Mouse (Mus musculus) splenic B cell, adult 2 months (primary cell): Measurements from ENCODE around the gene Lingo1.

Experiments
- DNase-seq: peaks from one replicate; pipeline ENCODE4 v3.0.0-alpha.2; 2011; ENCODE audit warnings: low read depth, low spot score
- H3K27me3 ChIP-seq: 2 replicates; pipeline ENCODE4 v1.6.1; 2012; ENCODE audit warnings: mild to moderate bottlenecking, low read length, moderate library complexity, mixed read lengths; ENCODE audit not compliant: control insufficient read depth, poor library complexity, insufficient read depth, severe bottlenecking
- H3K36me3 ChIP-seq: 2 replicates; pipeline ENCODE4 v1.6.1; 2012; ENCODE audit warnings: mild to moderate bottlenecking, low read length, moderate library complexity, mixed read lengths; ENCODE audit not compliant: control insufficient read depth, poor library complexity, insufficient read depth, severe bottlenecking

The Lingo1 gene

DNA sequence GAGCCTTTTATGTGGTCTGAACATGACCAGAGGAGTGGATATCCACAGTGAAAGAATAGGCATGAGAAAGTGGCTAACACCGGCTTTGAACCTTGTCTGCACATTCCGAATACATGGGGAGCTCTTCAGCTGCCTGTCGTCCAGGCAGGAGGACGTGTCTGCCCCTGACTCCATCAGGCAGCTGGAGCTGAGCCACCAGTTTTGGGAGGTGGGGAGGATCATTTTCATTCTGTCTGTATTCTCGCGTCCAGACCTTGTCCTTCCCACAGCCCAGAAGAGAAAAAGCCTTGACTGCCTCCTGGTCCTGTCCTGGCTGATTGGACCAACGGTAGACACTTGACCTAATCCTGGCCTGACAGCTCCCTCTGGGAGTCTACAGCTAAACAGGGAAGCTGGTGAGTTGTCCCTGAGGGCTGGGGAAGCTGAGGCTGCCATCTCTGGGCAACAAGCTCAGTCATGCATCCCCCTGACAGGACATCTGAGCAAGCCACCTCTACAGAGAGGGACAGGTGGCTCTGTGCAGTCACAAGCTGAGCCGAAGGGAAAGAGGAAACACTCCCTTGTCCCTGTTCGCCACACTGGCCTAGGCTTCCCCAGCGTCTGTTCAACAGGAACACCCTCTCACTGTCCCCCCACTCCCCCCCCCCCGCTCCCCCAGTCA lies 187.4 kb downstream of the Lingo1 start:
- Histone ChIP-seq H3K27me3 (no peaks in the 10 kb centered on the region), H3K36me3 (no peaks in the 10 kb centered on the region)
- DNase-seq: no peak

DNA sequence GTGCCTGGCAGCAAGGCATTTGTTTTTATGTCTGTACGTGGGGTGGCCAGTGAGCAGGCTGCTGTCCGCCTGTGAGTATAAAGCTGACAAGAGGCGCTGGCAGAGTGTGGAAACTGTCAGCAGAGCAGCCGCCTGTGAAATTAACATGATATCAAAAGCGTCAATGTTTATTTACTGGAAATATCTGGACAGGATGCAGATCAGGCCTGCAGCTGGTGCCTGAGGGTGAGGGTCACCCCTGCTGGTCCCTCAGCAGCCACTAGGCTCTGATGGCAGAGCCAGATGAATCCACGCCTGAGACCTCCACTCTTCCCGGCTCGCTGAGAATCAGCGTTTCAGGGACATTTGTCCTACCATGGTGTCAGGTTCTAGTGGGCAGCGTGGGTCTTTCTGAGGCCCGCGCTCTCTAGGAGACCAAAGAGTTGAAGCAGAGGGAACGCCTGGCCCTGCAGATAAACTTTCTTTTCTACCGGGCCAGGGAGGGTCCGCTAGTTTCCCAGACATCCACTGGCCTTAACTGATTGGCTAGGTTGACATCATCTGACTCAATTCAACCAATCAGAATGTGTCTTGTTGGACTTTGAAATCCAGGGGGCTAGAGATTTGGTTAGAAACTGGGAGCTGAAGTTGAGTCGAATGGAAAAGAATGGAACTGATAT lies 190.1 kb downstream of the Lingo1 start:
- Histone ChIP-seq H3K36me3 (no peaks in the 10 kb centered on the region), H3K27me3 (no peaks in the 10 kb centered on the region)
- DNase-seq: no peak

DNA sequence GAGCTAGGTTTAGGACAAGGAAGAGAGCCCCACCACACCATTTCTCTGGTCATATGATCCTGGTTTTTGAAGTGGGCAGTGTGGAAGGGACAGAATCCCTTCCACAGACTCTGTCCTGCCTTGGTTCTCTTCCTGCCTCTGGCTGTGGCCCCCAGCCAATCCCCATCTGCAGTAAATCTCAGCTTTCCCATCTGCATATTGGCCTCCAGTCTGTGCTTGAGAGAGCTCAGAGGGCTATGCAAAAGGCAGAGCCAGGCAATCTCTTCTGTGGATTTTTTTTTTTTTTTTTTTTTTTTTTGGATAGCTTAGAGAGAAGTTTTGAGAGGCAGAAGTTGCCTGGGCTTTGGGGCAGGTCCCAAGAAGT lies 190.8 kb downstream of the Lingo1 start:
- Histone ChIP-seq H3K27me3 (no peaks in the 10 kb centered on the region), H3K36me3 (no peaks in the 10 kb centered on the region)
- DNase-seq: no peak

DNA sequence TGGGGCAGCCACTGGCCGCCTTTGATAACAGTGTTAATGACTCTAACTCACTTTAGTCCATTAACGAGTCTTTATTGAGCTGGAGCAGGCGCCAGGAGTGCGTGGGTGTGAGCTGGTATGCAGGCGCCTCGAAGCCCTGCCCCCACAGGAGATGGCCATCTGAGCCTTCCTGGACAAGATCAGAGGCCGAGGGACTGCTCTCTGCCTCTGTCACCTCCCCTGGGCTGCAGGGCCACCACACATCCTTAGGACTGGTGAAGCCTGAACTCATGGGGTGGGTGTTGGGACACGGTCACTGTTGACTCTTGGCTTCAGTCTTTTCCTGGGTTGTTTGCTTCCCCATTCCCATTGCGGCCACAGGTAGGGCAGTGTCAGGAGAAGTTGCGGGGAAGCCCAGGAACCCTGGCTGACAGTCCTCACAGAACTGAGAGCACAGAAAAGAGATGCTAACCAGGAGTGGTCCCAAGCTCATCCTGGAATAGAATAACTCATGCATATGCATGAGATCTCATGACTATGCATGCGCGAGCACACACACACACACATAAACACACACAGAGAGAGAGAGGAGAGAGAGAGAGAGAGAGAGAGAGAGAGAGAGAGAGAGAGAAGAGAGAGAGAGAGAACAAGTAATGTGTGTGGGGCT lies 191.3 kb downstream of the Lingo1 start:
- H3K36me3 ChIP-seq: no peaks in the 10 kb centered on the region
- DNase-seq: no peak
- H3K27me3 ChIP-seq: no peaks in the 10 kb centered on the region

DNA sequence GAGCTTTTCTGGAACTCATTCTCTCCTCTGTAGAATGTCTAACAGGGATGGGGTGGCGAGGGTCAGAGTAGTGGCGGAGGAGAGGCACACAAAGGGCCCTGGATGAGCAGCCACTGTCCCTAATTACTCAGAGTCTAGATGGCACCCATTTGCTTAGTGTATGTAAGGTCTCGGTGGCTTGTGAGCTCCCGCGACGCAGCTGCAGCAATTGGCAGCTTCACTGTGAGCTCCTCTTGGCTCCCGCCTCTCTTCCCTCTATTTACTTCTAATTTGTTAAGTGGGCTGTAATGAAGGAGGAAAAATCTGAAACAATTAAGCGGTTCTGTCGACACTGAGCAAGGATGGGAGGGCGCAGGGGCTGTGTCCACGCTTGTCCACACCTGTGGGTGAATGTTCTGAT lies 195.6 kb downstream of the Lingo1 start:
- DNase-seq: no peak
- H3K27me3 ChIP-seq: no peaks in the 10 kb centered on the region

DNA sequence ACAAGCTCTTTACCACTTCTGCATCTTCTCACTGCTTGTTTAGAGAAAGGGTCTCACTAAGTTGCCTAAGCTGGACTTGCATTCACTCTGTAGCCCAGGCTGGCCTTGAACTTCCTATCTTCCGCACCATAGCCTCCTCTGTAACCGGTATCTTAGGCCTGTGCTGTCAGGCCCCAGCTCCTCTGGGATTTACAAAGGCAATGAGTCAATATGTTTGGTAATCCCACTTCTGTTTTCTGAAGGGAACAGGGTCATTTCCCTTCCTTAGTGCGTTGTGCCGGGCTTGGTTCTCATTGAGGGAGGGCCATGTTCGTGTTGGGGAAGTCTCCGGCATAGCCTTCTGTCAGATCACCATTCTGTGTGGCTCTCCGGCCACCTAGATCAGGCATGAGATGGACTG lies 203.6 kb downstream of the Lingo1 start:
- Histone ChIP-seq H3K27me3 (no peaks in the 10 kb centered on the region), H3K36me3 (no peaks in the 10 kb centered on the region)
- DNase-seq: no peak

More for the DNA sequence above, 195.6 kb downstream of the Lingo1 start:
- no peaks in the 10 kb centered on the region for H3K36me3 ChIP-seq

DNA sequence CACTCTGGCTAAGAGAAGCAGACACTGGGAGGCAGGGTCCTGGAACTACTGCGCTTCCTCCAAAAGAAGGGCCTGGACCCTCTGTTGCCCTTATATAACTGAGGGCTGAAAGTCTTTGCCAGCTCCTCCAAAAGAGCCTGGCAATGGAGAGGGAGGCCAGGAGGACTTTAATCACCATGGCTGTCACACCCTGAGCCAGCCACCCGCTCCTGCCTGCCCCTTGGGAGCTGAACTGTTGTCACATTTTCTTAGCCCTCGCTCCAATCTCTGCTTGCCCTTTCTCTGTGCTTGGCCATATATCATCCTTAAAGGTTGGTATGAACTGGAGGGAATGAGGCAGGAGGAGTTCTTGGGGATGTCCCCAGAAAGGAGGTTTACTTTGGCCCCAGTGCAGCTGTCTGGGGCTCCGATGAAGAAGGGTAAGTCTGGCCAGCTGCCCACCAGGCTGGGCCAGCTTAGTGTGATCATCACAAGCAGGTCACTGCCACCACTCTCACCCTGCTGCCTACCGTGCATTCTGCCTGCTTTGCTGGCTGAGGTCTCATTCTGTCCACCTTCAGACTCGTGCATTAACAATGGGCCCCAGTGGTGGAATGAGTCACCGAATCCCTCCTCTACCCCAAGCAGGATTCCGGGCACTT lies 204.9 kb downstream of the Lingo1 start:
- Histone ChIP-seq H3K27me3 (no peaks in the 10 kb centered on the region), H3K36me3 (no peaks in the 10 kb centered on the region)
- no peak for DNase-seq

DNA sequence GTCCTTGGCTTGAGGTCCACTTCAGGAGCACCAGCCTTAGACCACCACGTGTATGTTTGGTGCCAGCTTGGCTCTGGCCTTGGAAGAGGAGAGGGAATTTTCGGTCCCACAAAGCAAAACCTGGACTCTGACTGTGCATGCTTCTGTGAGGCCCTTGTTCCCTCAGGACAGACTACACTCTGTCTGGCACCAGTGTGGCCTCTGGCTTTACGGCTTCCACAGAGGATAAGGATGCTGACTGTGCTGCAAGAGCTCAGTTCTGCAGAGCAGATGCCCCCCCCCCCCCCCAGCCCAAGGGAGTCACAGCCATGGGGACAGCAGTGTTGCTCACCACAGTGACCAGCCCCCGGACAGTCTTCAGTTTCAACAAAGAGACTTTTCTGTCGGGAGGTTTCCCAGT lies 206.5 kb downstream of the Lingo1 start:
- DNase-seq: no peak
- Histone ChIP-seq H3K27me3 (no peaks in the 10 kb centered on the region), H3K36me3 (no peaks in the 10 kb centered on the region)

DNA sequence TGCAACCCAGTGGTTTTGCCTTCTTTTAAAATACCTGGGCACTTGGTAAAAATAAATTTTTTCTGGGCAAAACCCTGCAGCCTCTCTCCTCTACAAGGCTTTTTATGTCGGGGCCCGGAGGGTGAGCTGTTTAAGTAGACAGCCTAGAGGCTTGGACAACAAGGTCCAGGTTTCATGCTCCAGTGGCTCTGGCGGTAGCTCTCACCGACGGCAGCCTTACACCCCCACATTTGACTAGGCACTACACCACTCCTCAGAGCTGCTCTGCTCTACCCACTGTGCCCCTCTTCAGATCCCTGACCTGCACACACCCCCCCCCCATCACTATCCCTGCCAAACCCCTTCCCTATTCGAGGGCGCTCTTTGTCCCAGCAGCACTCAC lies 212.2 kb downstream of the Lingo1 start:
- Histone ChIP-seq H3K27me3 (no peaks in the 10 kb centered on the region), H3K36me3 (no peaks in the 10 kb centered on the region)
- no peak for DNase-seq

DNA sequence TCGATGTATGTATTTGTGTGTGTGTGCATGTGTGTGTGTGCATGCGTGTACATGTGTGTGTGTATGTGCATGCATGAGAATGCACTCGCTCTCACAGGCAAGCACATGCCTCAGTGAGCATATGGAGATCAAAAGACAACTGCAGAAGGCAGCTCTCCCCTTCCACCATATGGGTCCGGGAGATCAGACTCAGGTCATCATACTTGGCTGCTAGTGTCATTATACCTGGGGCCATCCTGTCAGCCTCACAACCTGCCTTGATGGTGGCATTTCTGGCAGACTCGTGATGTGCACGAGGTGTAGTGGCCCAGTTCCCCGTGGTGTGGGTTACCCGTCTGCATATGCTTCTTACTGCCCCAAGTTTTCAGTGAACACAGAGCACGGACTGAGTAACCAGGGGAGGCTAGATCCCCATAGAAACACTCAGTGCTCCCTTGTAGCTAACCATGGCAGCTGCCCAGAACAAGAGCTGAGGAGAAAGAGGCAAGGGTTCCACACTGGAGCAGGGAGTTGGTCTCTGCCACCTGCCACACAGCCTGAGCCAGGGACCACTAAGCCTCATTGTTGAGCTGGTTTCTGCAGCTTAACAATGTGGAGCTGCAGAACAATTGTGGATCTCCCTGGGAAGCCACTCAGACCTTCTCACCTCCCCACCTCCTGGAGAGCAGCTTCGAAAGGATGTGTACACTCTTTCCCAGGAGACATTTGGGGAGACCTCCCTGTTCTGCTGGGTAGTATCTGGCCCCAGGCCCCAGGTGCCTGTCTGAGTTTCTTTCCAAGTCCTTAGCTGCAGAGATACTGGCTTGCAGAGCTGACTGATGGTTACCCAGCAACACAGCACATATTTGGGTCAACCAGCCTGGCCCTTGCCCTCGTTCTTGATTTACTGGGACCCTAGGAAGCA lies 212.9 kb downstream of the Lingo1 start:
- Histone ChIP-seq H3K27me3 (no peaks in the 10 kb centered on the region), H3K36me3 (no peaks in the 10 kb centered on the region)
- DNase-seq: no peak

DNA sequence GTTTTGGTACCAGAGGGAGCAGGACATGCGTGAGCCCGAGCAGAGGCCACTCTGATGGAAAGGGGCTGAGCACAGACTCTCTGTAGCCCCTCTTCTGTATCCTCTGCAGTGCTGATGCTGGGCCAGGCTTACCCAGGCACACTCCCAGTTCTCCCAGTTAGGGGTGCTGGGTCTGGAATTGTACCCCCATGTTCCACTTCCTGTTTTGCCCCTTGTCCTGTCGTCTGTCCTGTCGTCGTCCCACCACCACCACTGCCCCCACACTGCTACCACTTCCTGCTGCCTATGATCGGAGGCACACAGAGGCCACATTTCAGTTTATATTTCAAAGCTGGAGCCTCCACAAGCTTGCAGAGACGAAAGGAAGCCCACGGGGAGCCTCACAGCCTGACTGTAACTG lies 213.6 kb downstream of the Lingo1 start:
- no peak for DNase-seq
- Histone ChIP-seq H3K27me3 (no peaks in the 10 kb centered on the region), H3K36me3 (no peaks in the 10 kb centered on the region)

DNA sequence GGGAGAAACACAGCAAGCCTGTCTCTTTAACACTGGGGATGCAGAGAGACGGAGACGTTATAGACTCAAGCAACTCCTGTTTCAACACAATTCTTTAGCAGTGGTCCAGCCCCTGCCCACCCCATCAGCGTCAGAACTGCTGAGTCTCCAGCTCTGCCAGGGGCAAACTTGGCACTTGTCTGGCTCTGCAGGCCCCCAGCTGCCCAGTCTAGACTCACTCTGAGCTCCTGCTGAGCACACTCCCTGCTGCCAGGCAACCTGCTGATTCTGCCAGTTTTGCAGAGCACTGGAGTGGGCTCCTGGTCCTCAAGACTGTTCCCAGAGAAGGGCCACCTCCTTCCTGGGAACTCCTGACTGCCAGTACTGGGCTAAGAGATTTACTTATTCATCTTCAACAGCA lies 214.6 kb downstream of the Lingo1 start:
- no peak for DNase-seq
- Histone ChIP-seq H3K27me3 (no peaks in the 10 kb centered on the region), H3K36me3 (no peaks in the 10 kb centered on the region)

DNA sequence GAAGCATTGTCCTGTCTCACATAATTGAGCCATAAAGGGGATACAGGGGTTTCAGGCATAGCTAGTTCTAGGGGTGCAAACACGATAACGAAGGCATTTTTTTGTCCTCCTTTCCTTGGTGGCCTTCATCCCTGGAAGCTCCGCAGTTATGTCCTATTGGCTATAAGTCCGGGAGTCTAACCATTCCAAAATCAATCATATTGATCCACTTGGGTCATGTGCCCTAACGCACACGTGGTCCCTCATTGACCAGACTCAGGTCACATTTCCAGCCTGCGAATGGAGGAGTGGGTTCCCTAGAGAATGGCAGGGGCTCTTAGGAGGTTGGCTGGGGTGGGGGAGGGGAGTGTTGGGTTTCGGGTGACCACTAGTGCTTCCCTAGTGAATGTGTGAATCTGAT lies 215.3 kb downstream of the Lingo1 start:
- H3K27me3 ChIP-seq: no peaks in the 10 kb centered on the region
- no peaks in the 10 kb centered on the region for H3K36me3 ChIP-seq
- DNase-seq: no peak

DNA sequence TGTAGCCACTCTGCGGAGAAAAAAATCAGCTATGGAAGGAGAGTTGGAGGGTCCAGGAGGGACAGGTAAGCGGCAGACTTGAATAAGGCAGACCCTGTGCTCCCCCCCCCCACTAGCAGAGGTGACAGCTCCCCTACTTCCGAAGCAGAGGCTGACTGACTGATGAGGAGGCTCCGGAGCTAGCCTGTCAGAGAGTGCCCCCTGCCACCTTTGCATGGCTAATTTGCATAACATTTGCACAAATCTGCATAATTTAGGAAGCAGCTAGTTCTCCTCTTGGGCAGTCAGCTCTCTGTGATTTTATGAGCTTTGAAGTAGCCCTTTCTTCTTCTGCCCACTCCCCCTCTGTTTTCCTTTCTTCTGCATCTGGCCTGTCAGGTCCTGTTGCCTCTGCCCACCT lies 216.2 kb downstream of the Lingo1 start:
- Histone ChIP-seq H3K27me3 (no peaks in the 10 kb centered on the region), H3K36me3 (no peaks in the 10 kb centered on the region)
- no peak for DNase-seq
